Mouse (Mus musculus) CH12.LX (cell line): ENCODE data around the gene Ptpn23.

ENCODE experiments used
- CTCF ChIP-seq, 2 experiments: IDR thresholded peaks in 1 of 2; conservative IDR thresholded peaks in 1 of 2; 2 replicates each; pipeline ENCODE4 v1.5.1; 2011 to 2012; ENCODE audit warnings: low read depth in 2 of 2, low read length in 2 of 2, improper control_type of control experiment in 1 of 2, inconsistent platforms in 1 of 2, mild to moderate bottlenecking in 1 of 2, moderate library complexity in 1 of 2
- POLR2A ChIP-seq: IDR thresholded peaks from 2 replicates; pipeline ENCODE4 v1.6.1; 2011; ENCODE audit warnings: low read depth, mild to moderate bottlenecking, improper control_type of control experiment, low read length
- ZC3H11A ChIP-seq: IDR thresholded peaks from 2 replicates; pipeline ENCODE4 v1.6.1; 2012; ENCODE audit warnings: low read depth, mild to moderate bottlenecking, inconsistent platforms, low read length, improper control_type of control experiment

- TF ChIP-seq CTCF (conservative IDR thresholded peaks at IDR 0.05 in 1 of 2, IDR thresholded peaks at IDR 0.05 in 1 of 2; ENCODE audit: low read depth in 2 of 2, low read length in 2 of 2) = no peak
- no peak for TF ChIP-seq POLR2A
- TF ChIP-seq ZC3H11A = no peak
These were observed 7.4 kb downstream of the Ptpn23 start for GRCm38 (mm10) chr9:110400650-110401049.
